Mouse (Mus musculus) ES-CJ7 (cell line): ENCODE results near the gene Macrod2.

ENCODE experiments used
- DNase-seq: peaks from one replicate; pipeline ENCODE4 v3.0.0; 2011; ENCODE audit warnings: low read depth, low spot score

The Macrod2 gene

GRCm38 (mm10) chr2:141056685-141057454 lies 661.8 kb downstream of the Macrod2 start:
- DNase-seq: no peak

GRCm38 (mm10) chr2:141057455-141057833 lies 662.3 kb downstream of the Macrod2 start:
- no peak for DNase-seq

GRCm38 (mm10) chr2:141073981-141074855 lies 679.1 kb downstream of the Macrod2 start:
- DNase-seq: no peak

GRCm38 (mm10) chr2:141078221-141078620 lies 683.1 kb downstream of the Macrod2 start:
- no peak for DNase-seq

- DNase-seq: no peak
Measured at GRCm38 (mm10) chr2:141091320-141091719, 696.2 kb downstream of the Macrod2 start.

GRCm38 (mm10) chr2:141117579-141117978 lies 722.5 kb downstream of the Macrod2 start:
- DNase-seq: no peak

- DNase-seq: no peak
Measured at GRCm38 (mm10) chr2:141123875-141124274, 728.8 kb downstream of the Macrod2 start.

- no peak for DNase-seq
Measured at GRCm38 (mm10) chr2:141125638-141126037, 730.5 kb downstream of the Macrod2 start.

GRCm38 (mm10) chr2:141142266-141142665 lies 747.2 kb downstream of the Macrod2 start:
- DNase-seq: no peak

- DNase-seq: no peak
Measured at GRCm38 (mm10) chr2:141152011-141152772, 757.1 kb downstream of the Macrod2 start.

- no peak for DNase-seq
Measured at GRCm38 (mm10) chr2:141155972-141156371, 760.9 kb downstream of the Macrod2 start.

GRCm38 (mm10) chr2:141156979-141157593 lies 762.0 kb downstream of the Macrod2 start:
- DNase-seq: no peak

- DNase-seq: no peak
Measured at GRCm38 (mm10) chr2:141158161-141158560, 763.1 kb downstream of the Macrod2 start.

GRCm38 (mm10) chr2:141163918-141164317 lies 768.8 kb downstream of the Macrod2 start:
- DNase-seq: no peak

- DNase-seq: no peak
Measured at GRCm38 (mm10) chr2:141169586-141169985, 774.5 kb downstream of the Macrod2 start.

- DNase-seq: no peak
Measured at GRCm38 (mm10) chr2:141173167-141173566, 778.1 kb downstream of the Macrod2 start.

GRCm38 (mm10) chr2:141173607-141174006 lies 778.5 kb downstream of the Macrod2 start:
- DNase-seq: no peak

- no peak for DNase-seq
Measured at GRCm38 (mm10) chr2:141180656-141181055, 785.5 kb downstream of the Macrod2 start.

- DNase-seq: no peak
Measured at GRCm38 (mm10) chr2:141182034-141182759, 787.1 kb downstream of the Macrod2 start.

GRCm38 (mm10) chr2:141194476-141194875 lies 799.4 kb downstream of the Macrod2 start:
- DNase-seq: no peak

GRCm38 (mm10) chr2:141200481-141200880 lies 805.4 kb downstream of the Macrod2 start:
- no peak for DNase-seq
